Mouse (Mus musculus) activated CD4-positive, CD25-positive, alpha-beta regulatory T cell, adult 4 months (primary cell): ENCODE data around the gene Daam2. TPM values are rescaled to one million over a fixed set of nuclear protein-coding genes. Genes with fewer than 3 reads are reported as not detected.
A peak's percentile ranks its signal among the peaks of the same experiment; 100 is the strongest.

Experiments used
- ATAC-seq: one replicate; pipeline ENCODE4 v1.8.0; 2017
- polyA plus RNA-seq, 2 experiments: library from polyadenylated mRNA; unstranded; fragments of 100-300 nt; shearing (Covaris generic); gene quantifications; one replicate each; pipeline ENCODE4 v1.2.1; 2017

Gene Daam2
- polyA plus RNA-seq, 2 experiments from 2014 or later = 0.13 TPM; not detected in 1

DNA sequence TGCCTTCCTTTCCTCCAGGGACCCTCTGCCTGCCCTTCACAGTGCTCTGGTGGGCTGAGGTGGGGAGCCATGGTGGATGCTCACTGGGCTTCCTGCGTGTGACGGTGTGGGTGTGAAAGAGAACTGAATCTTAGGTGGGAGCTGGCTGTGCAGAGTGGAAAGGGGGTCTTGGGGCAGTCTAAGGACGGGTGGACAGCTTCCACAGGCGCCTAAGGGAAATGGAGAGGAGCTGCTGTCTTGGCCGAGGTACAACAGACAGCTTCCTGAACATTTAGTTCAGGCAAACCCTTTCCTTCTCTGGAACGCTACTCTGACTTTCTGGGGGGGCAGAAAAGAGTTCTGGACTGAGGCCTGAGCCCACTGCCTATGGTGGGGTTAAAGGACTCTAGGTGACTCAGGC is 134.0 kb downstream of the Daam2 start:
- no peak for ATAC-seq

DNA sequence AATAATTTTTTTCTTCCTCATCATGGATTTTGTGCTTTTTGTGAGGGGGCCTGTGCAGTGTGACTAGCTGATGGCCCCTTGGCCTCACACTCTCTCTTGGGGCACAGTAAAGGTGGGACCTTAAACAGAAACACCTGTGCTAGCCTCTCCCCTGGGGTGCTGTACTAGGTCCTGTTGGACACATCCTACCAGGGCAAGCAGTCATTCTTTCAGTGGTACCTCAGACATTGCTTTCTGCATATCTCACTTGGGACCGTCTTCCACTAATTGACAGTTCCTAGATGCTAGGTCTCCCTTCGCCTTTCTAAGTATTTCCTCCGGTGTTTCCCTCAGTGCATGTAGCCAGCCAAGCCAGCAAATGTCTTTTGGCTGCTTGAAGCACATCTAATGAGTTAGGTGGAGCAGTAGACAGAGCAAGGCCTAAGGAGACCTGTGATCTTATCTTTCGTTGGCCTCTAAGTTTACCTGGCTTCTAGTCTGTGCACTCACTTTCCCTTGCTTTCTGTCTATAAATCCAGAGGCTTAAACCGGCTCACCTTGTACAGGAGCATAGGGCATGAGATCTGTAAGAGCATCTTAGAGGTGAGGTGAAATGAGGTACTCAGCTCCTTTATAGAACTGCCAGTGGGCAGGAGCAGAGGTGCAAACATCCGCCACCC is 134.5 kb downstream of the Daam2 start:
- ATAC-seq = no peak

DNA sequence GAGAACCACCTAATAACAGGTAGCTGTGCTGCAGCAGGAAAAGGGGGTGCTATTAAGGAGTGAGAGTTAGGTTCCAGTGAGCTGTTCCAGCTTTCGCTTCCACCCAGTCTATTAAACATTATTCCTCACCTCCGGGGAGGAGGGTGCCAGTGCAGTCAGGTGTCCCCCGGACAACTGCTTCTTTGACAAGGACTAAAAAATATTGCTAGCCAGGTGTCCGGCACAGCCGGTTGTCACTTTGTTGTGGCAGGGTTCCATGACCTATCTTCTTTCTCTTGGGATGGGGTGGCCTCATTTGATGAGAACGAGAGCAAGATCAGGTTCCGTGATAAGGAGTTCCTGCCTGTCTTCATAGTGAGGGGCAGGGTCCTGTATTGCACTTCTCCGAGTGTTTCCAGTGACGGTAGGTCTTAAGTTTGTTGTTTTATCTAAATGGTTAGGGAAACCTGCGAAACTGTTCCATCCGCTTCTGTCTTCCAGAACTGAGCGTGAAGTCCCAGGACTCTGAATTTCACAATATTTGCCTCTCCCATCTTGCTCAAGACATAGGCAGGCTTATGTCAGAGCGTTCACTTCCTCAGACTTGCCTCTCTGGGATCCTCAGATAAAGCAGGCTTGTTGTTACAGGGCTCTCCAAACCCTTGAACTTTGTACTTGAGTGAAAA is 135.3 kb downstream of the Daam2 start:
- ATAC-seq = peak; percentile 2

DNA sequence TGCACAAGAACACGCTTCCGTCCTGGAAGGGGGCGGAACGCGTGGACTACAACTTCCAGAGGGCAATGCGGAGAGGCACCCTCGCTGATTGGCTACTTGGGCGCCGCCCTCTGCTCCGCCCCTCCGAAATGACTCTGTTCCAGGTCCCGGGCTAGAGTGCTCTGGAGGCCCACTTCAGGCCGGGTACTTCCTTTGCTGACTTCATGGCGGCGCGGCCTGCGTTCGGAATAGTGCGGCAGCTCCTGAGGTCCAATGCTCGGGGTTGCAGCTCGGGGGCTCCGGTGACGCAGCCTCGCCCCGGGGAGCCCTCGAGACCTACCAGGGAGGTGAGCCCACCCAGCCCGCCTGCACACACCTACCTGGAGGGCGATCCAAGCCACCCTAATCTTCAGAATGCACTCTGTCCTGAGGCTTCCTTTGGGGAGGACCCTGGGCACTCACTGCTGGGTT is 135.9 kb downstream of the Daam2 start, which contains the start of gene Mocs1:
TSS of gene Mocs1 (plus strand) at position 124 of the 450 bp plus-strand sequence.
- ATAC-seq = peak; percentile 100

DNA sequence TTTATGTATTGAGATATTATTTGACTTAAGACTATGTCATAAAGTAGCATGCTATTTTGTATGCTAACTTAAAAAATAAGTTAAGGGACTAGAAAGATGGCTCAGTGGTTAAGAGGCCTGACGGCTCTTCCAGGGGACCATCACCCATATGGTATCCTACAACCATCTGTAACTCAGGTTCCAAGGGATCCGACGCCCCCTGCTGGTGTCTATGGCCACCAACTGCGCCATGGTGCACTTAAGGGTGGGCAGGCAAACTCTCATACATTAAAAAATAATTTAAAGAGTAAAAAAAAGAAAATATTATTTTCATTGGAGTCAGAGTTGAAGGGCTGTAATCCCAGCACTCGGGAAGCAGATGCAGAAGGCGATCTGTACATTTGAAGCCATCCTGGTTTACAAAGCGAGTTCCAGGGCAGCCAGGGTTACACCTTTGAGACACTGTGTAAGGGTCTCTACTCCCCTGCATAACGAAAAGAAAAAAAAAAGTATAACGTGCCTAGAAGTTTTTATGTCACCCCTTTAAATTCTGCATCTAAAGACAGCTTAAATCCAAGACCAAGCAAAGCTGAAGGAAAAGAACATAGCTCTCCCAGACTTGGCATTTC is 136.4 kb downstream of the Daam2 start:
- ATAC-seq = peak; percentile 2

DNA sequence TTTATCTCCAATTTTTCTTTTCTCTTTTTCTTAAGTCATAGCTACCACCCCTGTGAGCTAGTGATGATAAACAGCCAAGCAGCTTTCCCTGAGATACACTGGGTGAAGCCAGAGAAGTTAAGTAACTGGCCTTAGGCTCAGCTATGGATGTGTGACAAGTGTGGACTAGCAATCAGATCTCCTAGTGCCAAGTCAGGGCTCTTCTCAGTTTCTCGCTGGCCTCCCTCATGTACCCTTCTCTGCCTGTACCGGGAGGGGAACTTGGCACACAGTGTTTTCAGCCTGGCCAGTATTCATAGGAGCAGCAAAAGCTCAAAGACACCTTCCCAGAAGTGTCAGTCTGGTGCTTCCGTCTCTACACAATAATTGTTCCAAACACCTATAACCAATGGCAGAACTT is 140.3 kb downstream of the Daam2 start:
- ATAC-seq = no peak

DNA sequence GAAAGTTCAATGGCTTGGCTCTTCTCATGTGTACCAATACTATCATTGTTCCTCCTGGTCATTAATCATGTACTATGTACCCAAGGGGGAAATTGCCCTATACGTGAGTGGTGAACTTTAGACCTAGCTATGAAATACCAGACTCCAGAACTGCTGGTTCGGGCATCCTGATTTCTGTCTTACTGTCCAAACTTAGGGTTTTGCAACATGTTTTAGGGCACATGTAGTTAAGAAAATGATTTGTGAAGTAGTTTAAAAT is 141.1 kb downstream of the Daam2 start:
- no peak for ATAC-seq

DNA sequence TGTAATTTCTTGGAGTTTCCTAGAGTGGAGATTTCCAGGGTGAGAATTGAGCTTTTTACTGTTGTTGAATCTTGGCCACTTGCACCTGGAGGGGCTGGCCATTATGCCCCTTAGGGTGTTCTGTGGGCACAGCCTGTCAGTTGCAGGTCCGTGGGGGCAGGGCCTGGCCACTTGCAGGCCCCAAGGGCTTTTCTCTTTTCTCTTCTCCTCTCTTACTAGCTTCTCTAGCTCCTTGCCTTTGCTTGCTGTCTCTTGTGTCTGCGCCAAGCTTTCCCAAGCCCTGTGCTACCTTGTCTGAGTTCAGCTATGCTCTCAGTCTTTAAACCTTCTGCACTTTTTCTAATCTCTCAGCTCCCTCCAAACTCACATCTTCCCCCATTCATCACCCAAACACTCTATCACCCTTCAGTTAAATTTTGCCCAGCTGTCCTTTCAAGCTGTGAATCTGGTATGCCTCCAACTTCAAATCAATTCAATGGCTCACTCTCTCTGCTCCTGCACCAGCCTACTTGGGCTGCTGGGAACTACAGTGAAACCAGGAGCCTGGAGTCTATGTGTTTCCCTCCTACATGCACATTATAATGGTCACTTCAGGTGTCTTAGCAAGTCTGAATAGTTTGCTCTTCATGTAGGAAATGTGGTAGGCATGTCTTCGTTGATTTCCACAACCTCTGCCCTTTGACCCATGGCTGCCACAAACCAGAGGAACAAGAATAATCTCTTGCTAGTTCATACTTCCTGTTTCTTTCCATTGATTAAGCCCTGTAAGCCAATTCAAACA is 141.7 kb downstream of the Daam2 start:
- no peak for ATAC-seq

DNA sequence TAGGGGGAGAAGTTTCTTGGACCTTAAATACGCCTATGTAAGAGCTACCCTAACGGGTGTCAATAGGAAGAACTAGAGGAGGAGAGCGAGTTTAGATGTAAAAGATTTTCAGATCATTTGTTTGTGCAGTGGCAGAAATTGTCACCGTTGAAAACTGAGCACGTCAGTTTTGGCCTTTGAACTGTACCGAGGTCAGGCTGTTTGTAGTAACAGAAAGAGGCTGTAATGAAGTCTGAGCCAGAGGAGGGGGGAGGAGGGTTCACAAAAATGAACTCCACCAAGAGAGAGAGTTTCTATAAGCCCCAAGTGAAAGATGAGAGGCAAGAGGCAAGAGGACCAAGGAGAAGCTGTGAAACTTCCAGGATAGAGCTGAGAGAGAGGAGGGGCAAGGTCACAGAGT is 144.3 kb downstream of the Daam2 start:
- no peak for ATAC-seq

DNA sequence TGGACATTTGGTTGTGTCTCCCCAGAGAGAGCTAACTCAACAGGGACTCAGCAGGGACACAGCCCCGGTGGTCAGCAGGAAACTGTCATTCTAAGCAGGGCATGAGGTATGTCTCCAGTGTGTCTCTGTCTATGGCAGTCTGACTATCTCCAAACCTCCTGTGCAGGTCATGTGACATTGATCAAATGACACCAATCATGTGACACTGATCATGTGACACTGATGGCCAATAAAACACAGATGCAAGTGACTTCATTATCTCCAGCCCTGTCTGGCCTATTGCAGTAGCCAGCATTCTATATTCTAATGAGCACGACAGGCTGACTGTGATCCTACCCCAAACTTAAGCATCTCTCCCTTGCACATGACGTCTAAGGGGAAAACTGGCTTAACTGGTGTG is 147.9 kb downstream of the Daam2 start:
- ATAC-seq = no peak

DNA sequence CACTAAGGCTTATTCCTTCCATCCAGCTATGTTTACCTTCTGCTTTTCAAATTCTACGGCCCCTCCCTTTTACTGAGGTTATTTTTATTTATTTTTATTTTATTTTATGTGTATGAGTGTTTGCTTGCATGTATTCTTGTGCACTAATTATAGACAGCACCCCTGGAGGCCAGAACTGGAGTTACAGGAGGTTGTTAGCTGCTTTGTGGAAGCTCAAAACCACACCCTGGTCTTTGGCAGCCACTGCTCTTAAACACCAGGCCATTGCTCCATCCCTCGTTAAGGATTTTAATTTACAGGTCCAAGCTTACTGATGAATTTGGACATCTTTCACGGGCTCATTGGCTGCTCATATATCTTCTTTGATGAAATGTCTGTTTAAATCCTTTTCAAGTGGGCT is 150.6 kb downstream of the Daam2 start:
- peak; percentile 71 for ATAC-seq

DNA sequence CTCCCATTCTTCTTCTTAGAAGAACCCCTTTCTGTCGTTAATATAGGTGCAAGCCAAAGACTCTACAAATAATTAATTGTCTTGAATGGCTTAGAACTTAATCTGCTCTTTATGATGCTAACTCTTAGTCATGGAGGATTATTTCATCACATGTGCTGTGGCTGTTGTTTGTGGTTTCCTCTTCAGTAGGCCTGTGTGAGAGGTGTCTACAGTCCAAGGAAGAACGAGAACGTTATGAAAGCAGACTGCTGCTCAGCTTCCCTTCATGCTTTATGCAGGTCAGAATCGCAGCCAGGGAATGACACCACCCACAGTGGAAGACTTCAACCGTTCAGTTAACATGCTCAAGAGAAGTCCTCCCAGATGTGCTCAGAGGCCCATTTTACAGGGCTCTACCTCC is 151.2 kb downstream of the Daam2 start:
- ATAC-seq = peak; percentile 19

Other genes starting within 250 kb of the Daam2 start
- 10 to 100 TPM in 1 of 2 experiments, 1 to 10 TPM in 1; 7.6 to 10.0 TPM for gene Mocs1, start 136.0 kb downstream of the Daam2 start, polyA plus RNA-seq
- not detected for gene Kif6, start 50.8 kb upstream of the Daam2 start, polyA plus RNA-seq